Mouse (Mus musculus): ENCODE data around the gene Olfr1314. TPM values are rescaled to one million over a fixed set of nuclear protein-coding genes. Genes with fewer than 3 reads are reported as not detected.

Gene Olfr1314
- total RNA-seq (2021) = not detected
- long read RNA-seq, experiment 1 = 0 reads
- long read RNA-seq, experiment 2 = 0 reads

DNA sequence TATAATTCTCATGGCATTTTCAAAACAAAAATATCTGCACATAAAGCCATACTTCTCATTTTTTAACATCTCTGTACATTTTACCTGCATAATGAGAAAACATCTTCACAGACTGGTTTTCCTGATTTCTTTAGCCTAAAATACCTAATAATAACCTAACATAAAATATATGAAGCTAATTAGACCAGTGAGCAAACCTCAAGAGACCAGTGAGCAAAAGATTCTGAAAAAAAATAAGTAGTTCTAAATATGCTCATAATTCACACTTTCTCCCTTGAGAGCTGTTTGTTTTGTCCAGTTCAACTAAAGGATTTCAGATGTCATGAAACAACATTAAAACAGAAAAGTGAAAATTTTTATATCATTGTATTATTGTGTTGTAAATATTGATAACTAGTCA lies at the start of gene Olfr1314:
Olfr1314 (minus strand) TSS at position 101 of the 400 bp plus-strand sequence.
- no peak for DNase-seq (ENCODE audit: low spot score in 2 of 2)

DNA sequence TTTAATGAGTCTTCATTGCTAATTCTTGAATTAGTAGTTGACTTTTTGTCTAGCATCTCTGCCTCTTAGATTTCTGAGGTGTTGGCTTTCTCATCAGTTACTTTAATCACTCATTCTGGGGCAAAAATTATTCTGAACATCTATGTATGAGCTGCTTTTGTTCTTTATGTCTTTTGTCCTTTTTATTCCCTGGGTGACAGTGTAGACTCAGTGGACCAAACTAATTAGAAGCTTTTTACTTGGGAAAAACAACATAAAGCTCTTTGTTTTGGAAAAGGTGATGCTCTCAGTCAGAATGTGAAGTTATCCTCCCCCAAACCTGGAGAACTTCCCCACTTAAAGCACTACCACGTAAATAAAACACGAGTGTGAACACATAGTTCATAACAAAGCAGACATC lies 43.4 kb upstream of the Olfr1314 start, which contains the start of gene Olfr1317:
Olfr1317 (plus strand) TSS at position 301 of the 400 bp plus-strand sequence.
- DNase-seq (ENCODE audit: low spot score in 2 of 2) = no peak

DNA sequence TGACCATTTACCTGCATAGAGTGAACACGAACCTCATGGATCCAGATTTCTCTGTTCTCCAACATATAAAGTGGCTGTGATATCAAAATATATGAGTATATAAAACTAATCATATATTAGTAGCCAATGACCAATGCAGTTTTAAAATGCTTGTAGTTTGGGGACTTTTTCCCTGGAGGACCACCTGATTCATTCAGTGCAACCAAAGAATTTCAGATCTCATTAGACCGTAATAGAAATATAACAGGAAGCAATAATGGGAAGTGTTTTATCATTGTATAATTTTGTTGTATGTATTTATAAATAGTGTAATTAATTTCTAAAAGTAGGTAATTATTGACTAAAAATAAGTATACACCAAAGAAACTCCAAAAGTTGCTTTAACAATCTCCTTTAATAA lies 38.3 kb upstream of the Olfr1314 start, which contains the start of gene Olfr1316:
Olfr1316 (minus strand) TSS at position 101 of the 400 bp plus-strand sequence.
- no peak for DNase-seq (ENCODE audit: low spot score in 2 of 2)

DNA sequence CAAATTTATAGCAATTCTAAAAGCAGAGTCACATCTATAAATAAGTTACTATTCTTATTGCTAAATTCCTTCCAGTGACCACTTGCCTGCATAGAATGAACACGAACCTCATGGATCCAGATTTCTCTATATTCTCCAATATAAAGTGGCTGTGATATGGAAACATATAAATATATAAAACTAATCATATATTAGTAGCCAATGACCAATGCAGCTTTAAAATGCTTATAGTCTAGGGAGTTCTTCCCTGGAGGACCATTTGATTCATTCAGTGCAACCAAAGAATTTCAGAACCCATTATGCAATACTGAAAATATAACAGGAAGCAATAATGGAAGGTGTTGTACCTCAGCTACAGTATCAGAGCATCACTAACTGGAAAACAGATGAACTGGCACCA lies 18.8 kb upstream of the Olfr1314 start, which contains the start of gene Olfr1315-ps1:
Olfr1315-ps1 (minus strand) TSS at position 101 of the 400 bp plus-strand sequence.
- DNase-seq (ENCODE audit: low spot score in 2 of 2) = no peak

DNA sequence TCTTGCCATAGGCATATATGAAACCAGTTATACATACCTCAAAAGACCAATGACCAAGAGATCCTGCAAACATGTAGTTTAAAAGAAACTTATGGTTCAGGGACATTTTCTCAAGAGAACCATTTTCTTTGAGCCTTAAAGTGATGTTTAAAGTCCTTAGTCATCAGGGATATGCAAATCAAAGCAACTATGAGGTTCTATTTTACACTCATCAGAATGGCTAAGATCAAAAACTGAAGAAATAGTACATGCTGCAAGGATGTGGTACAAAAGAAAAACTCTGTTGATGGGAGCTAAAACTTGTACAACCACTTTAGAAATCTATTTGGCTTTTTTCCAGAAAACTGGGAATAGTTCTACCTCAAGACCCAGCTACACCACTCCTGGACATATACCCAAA lies 18.8 kb downstream of the Olfr1314 start, which contains the start of gene Olfr1313:
Olfr1313 (minus strand) TSS at position 101 of the 400 bp plus-strand sequence.
- no peak for DNase-seq (ENCODE audit: low spot score in 2 of 2)

DNA sequence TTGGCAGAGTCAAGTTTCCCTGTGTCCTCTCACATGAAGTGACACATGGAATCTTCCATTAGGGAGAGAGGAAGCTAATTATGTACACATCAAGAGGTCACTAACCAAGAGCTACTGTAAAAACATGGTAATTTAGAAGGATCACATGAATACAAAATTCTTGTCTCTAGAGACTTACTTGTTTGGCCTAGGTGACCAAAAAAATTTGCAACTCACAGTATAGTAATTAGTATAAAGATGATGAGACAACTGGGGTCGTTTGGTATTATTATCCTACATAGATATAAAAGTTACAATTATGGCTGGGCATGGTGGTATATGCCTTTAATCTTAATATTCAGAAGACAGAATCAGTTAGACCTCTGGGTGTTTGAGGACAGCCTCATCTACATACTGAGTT lies 46.4 kb downstream of the Olfr1314 start, which contains the start of gene Olfr1312:
Olfr1312 (minus strand) TSS at position 101 of the 400 bp plus-strand sequence.
- no peak for DNase-seq (ENCODE audit: low spot score in 2 of 2)

Other genes starting within 250 kb of the Olfr1314 start
- not detected for gene Olfr1305, start 219.6 kb downstream of the Olfr1314 start, total RNA-seq (2021)
- gene Olfr1306, start 180.5 kb downstream of the Olfr1314 start, total RNA-seq (2021) = not detected
- under 1 TPM; 0.05 to 0.07 TPM for gene Olfr1307, start 147.3 kb downstream of the Olfr1314 start, total RNA-seq (2021)
- not detected for gene Olfr1308, start 131.8 kb downstream of the Olfr1314 start, total RNA-seq (2021)
- gene Olfr1309, start 106.5 kb downstream of the Olfr1314 start, total RNA-seq (2021) = not detected
- not detected for gene Olfr1310, start 84.1 kb downstream of the Olfr1314 start, total RNA-seq (2021)
- gene Olfr1311, start 72.4 kb downstream of the Olfr1314 start, total RNA-seq (2021) = not detected
- gene Olfr1312, start 46.5 kb downstream of the Olfr1314 start, total RNA-seq (2021) = not detected
- not detected for gene Olfr1313, start 18.9 kb downstream of the Olfr1314 start, total RNA-seq (2021)
- gene Olfr1315-ps1, start 18.7 kb upstream of the Olfr1314 start, total RNA-seq (2021) = not detected
- gene Olfr1316, start 38.2 kb upstream of the Olfr1314 start, total RNA-seq (2021) = not detected
- gene Olfr1317, start 43.5 kb upstream of the Olfr1314 start, total RNA-seq (2021) = not detected
- not detected for gene Olfr1318, start 57.4 kb upstream of the Olfr1314 start, total RNA-seq (2021)
- gene Lpcat4, start 142.7 kb upstream of the Olfr1314 start, total RNA-seq (2021) = 10 to 100 TPM; 61.9 to 78.3 TPM
- gene Nutm1, start 162.5 kb upstream of the Olfr1314 start, total RNA-seq (2021) = not detected
- 10 to 100 TPM; 66.1 to 67.8 TPM for gene Nop10, start 165.1 kb upstream of the Olfr1314 start, total RNA-seq (2021)
- gene Slc12a6, start 169.0 kb upstream of the Olfr1314 start, total RNA-seq (2021) = 10 to 100 TPM; 84.5 to 95.5 TPM
- gene Gm21985, start 169.5 kb upstream of the Olfr1314 start, total RNA-seq (2021) = 1 to 10 TPM in 1 of 2 experiments, under 1 TPM in 1; 0.98 to 1.8 TPM